Mouse (Mus musculus): Measurements from ENCODE around the gene Inca1.

The Inca1 gene

GRCm38 (mm10) chr11:70669582-70670345 is 30.2 kb downstream of the Inca1 start:
- DNase-seq (ENCODE audit: low read depth), result peak; percentile 94

GRCm38 (mm10) chr11:70668771-70669505 is 31.0 kb downstream of the Inca1 start, which contains the start of gene Spag7:
Gene Spag7 (minus strand): TSS chr11:70669416.
- peak; percentile 99 for DNase-seq (ENCODE audit: low read depth)

- DNase-seq (ENCODE audit: low read depth), result no peak
Measured at GRCm38 (mm10) chr11:70668335-70668770, 31.6 kb downstream of the Inca1 start.

- peak; percentile 21 for DNase-seq (ENCODE audit: low read depth)
Measured at GRCm38 (mm10) chr11:70667271-70668150, 32.4 kb downstream of the Inca1 start.

- no peak for DNase-seq (ENCODE audit: low read depth)
Measured at GRCm38 (mm10) chr11:70666687-70667086, 33.3 kb downstream of the Inca1 start.

- peak; percentile 30 for DNase-seq (ENCODE audit: low read depth)
Measured at GRCm38 (mm10) chr11:70664741-70665140, 35.2 kb downstream of the Inca1 start.

GRCm38 (mm10) chr11:70663957-70664356 is 36.0 kb downstream of the Inca1 start:
- DNase-seq (ENCODE audit: low read depth), result no peak

GRCm38 (mm10) chr11:70663101-70663500 is 36.9 kb downstream of the Inca1 start:
- no peak for DNase-seq (ENCODE audit: low read depth)

- DNase-seq (ENCODE audit: low read depth), result no peak
Measured at GRCm38 (mm10) chr11:70660571-70660970, 39.4 kb downstream of the Inca1 start.

- DNase-seq (ENCODE audit: low read depth), result no peak
Measured at GRCm38 (mm10) chr11:70658942-70659341, 41.0 kb downstream of the Inca1 start.

GRCm38 (mm10) chr11:70658521-70658920 is 41.4 kb downstream of the Inca1 start:
- DNase-seq (ENCODE audit: low read depth), result no peak

- DNase-seq (ENCODE audit: low read depth), result no peak
Measured at GRCm38 (mm10) chr11:70657991-70658390, 42.0 kb downstream of the Inca1 start.

- DNase-seq (ENCODE audit: low read depth), result peak; percentile 30
Measured at GRCm38 (mm10) chr11:70657573-70657972, 42.4 kb downstream of the Inca1 start.

- no peak for DNase-seq (ENCODE audit: low read depth)
Measured at GRCm38 (mm10) chr11:70656964-70657363, 43.0 kb downstream of the Inca1 start, which contains the start of gene Eno3. Gene Eno3 (plus strand): TSS chr11:70657202.

GRCm38 (mm10) chr11:70656456-70656927 is 43.5 kb downstream of the Inca1 start:
- DNase-seq (ENCODE audit: low read depth), result no peak

- peak; percentile 85 for DNase-seq (ENCODE audit: low read depth)
Measured at GRCm38 (mm10) chr11:70655571-70656455, 44.1 kb downstream of the Inca1 start.

GRCm38 (mm10) chr11:70654923-70655570 is 44.9 kb downstream of the Inca1 start:
- DNase-seq (ENCODE audit: low read depth), result peak; percentile 91

- peak; percentile 95 for DNase-seq (ENCODE audit: low read depth)
Measured at GRCm38 (mm10) chr11:70654198-70654922, 45.6 kb downstream of the Inca1 start, which contains the start of gene Pfn1. Gene Pfn1 (minus strand): TSS chr11:70654644.

GRCm38 (mm10) chr11:70653345-70654197 is 46.4 kb downstream of the Inca1 start:
- DNase-seq (ENCODE audit: low read depth), result peak; percentile 87

Data from induced T-regulatory cell, adult 2 months (primary cell).